ENCODE assay signal across 13 mouse cellular contexts in genomic region chr5:113933480-113933879, GRCm38 (mm10). TPM values are rescaled to one million over a fixed set of nuclear protein-coding genes. Genes with fewer than 3 reads are reported as not detected.
A peak's percentile ranks its signal among the peaks of the same experiment; 100 is the strongest.
DNase-seq lines count a peak whose midpoint lies in the region; TF ChIP-seq lines count a peak whose summit lies in the region.
"Had no signal": no experiment of that assay in that cellular context is flagged by ENCODE, and none has a peak within 500 bp of the region (broad histone marks: within the 10 kb centered on the region; RNA-seq: fewer than 3 reads in every experiment).

No protein-coding gene starts in this region.

- TF ChIP-seq POLR2A in cerebellum, adult 2 months (IDR thresholded peaks at IDR 0.05; ENCODE audit: borderline replicate concordance, insufficient read depth, low read length): no peak
- no peak for TF ChIP-seq POLR2A in kidney, adult 2 months (IDR thresholded peaks at IDR 0.05; ENCODE audit: low read depth, low read length)

- no peak overlapping the region for H3K4me3 ChIP-seq in cerebellum, adult 2 months (replicated peaks; ENCODE audit: insufficient read depth, low read depth, low read length)
- no peak overlapping the region for H3K4me3 ChIP-seq in kidney, adult 2 months (ENCODE audit: insufficient read depth, low read depth, low read length)
- H3K4me3 ChIP-seq: forebrain, embryonic 10.5 days; lung, embryonic 15.5 days had no signal

- no peaks in the 10 kb centered on the region for H3K27me3 ChIP-seq in cerebellum, adult 2 months (ENCODE audit: control insufficient read depth, insufficient read depth, low read length)
- H3K27me3 ChIP-seq in kidney, adult 2 months (replicated peaks; ENCODE audit: control insufficient read depth, insufficient read depth, low read length): no peaks in the 10 kb centered on the region
- H3K27me3 ChIP-seq: lung, embryonic 15.5 days had no signal

- TF ChIP-seq CTCF in cerebellum, adult 2 months (IDR thresholded peaks at IDR 0.05; ENCODE audit: borderline replicate concordance, insufficient read depth, low read depth, low read length): 0 out of 2 replicates have a peak, but pooled peaks have one; percentile 22
- peak; percentile 48 for TF ChIP-seq CTCF in kidney, adult 2 months (conservative IDR thresholded peaks at IDR 0.05; ENCODE audit: insufficient read depth, insufficient read length, low read depth, low read length)

- no peak overlapping the region for H3K27ac ChIP-seq in cerebellum, adult 2 months (ENCODE audit: insufficient read depth, low read length)
- no peak overlapping the region for H3K27ac ChIP-seq in kidney, adult 2 months (ENCODE audit: insufficient read depth, low read depth, low read length)
- H3K27ac ChIP-seq: forebrain, embryonic 10.5 days; lung, embryonic 15.5 days had no signal

- WGBS in cerebellum, adult 2 months: 79% methylated on average over 4 of the region's 4 CpGs
- 79% methylated on average over 4 of the region's 4 CpGs for WGBS in kidney, adult 2 months

- H3K36me3 ChIP-seq in kidney, adult 2 months (ENCODE audit: control insufficient read depth, insufficient read depth, low read length): no peaks in the 10 kb centered on the region

- peaks cover 12% of the 10 kb centered on the region for H3K4me1 ChIP-seq in cerebellum, adult 2 months (ENCODE audit: control insufficient read depth, insufficient read depth, low read length)
- no peaks in the 10 kb centered on the region for H3K4me1 ChIP-seq in kidney, adult 2 months (ENCODE audit: control insufficient read depth, insufficient read depth, low read length)

- DNase-seq in cerebellum, adult 2 months: no peak
- DNase-seq in cerebellum, postnatal 14 days: no peak
- no peak for DNase-seq in kidney, adult 2 months
- no peak for DNase-seq in kidney, postnatal 25 days
- DNase-seq in 416B (ENCODE audit: low read depth): peak; percentile 51
- DNase-seq in induced T-regulatory cell, adult 2 months (ENCODE audit: low read depth): peak; percentile 38
- DNase-seq in frontal cortex, postnatal 10 days (ENCODE audit: low spot score in 2 of 2): no peak
- DNase-seq in left cerebral cortex, adult 9 months (ENCODE audit: low spot score in 2 of 2): no peak
- DNase-seq: embryo, embryonic 11 days; kidney, adult 8-10 months; thymus, adult 2 months had no signal

RNA-seq across cellular contexts. Expression of gene Coro1c, which starts 24.9 kb away (rescaled TPM):
- 90.2 and 94.1 TPM in 2 replicates for polyA plus RNA-seq in cerebellum, adult 2 months (2012; rRNA removed)
- 43.1 and 43.5 TPM in 2 replicates for polyA plus RNA-seq in kidney, adult 2 months (2012; rRNA removed)

Comparison
In these comparisons a context has a peak if more than half of its experiments do, and no peak if none do; other contexts are left out.
1. DNase-seq: peak in 416B (single experiment) and induced T-regulatory cell, adult 2 months (single experiment); none in cerebellum, adult 2 months (0 of 2), cerebellum, postnatal 14 days (0 of 2), kidney, adult 2 months (single experiment), kidney, postnatal 25 days (0 of 2), frontal cortex, postnatal 10 days (0 of 2) and left cerebral cortex, adult 9 months (0 of 2).